Mouse (Mus musculus) liver, embryonic 16.5 days (tissue): ENCODE data around the gene Nol6. TPM values are rescaled to one million over a fixed set of nuclear protein-coding genes. Genes with fewer than 3 reads are reported as not detected.

Experiments used
- polyA plus RNA-seq: library from polyadenylated mRNA; unstranded; fragments of >200 nt; fragmentation: Nextera tagmentation; extraction: Ambion mirVana; gene quantifications from 2 replicates; pipeline ENCODE4 v1.2.1, GENCODE M21; 2015

The Nol6 gene
- polyA plus RNA-seq, 1 experiment from 2014 or later: 10.1 TPM

Other genes starting within 250 kb of the Nol6 start
- 0.90 and 2.9 TPM in 2 replicates for gene Spink4, start 204.4 kb downstream of the Nol6 start, polyA plus RNA-seq
- gene Bag1, start 176.2 kb downstream of the Nol6 start, polyA plus RNA-seq: 99.7 and 103 TPM in 2 replicates
- gene Chmp5, start 176.0 kb downstream of the Nol6 start, polyA plus RNA-seq: 41.8 and 44.6 TPM in 2 replicates
- gene Nfx1, start 153.5 kb downstream of the Nol6 start, polyA plus RNA-seq: 30.5 and 31.5 TPM in 2 replicates
- gene Aqp7, start 76.3 kb downstream of the Nol6 start, polyA plus RNA-seq: 1.1 and 1.4 TPM in 2 replicates
- gene Aqp3, start 26.3 kb downstream of the Nol6 start, polyA plus RNA-seq: 10.4 and 11.4 TPM in 2 replicates
- gene Ube2r2, start 11.3 kb upstream of the Nol6 start, polyA plus RNA-seq: 47.9 and 56.0 TPM in 2 replicates
- gene Ubap2, start 150.7 kb upstream of the Nol6 start, polyA plus RNA-seq: 20.4 and 23.9 TPM in 2 replicates
- 79.7 and 87.8 TPM in 2 replicates for gene Dcaf12, start 190.4 kb upstream of the Nol6 start, polyA plus RNA-seq
- 32.8 and 36.8 TPM in 2 replicates for gene Ubap1, start 224.5 kb upstream of the Nol6 start, polyA plus RNA-seq